Mouse (Mus musculus) frontal cortex, postnatal 25 days (tissue): Measurements from ENCODE around the gene Gm29133.

Source experiments
- DNase-seq, 2 experiments: peaks; one replicate each; pipeline ENCODE4 v3.0.0; 2022; ENCODE audit warnings: low spot score in 2 of 2

Gm29133 gene

GRCm38 (mm10) chr3:75747897-75748296 is at the start of gene Gm29133:
Gm29133 (plus strand) TSS chr3:75748197.
- no peak for DNase-seq

GRCm38 (mm10) chr3:75699088-75699487 is 48.9 kb upstream of the Gm29133 start:
- no peak for DNase-seq

- no peak for DNase-seq
Observed at GRCm38 (mm10) chr3:75701336-75701735, 46.7 kb upstream of the Gm29133 start.

GRCm38 (mm10) chr3:75706536-75706935 is 41.5 kb upstream of the Gm29133 start:
- no peak for DNase-seq

- no peak for DNase-seq
Observed at GRCm38 (mm10) chr3:75713678-75714295, 34.2 kb upstream of the Gm29133 start.

- no peak for DNase-seq
Observed at GRCm38 (mm10) chr3:75720663-75721062, 27.3 kb upstream of the Gm29133 start.

GRCm38 (mm10) chr3:75730982-75731600 is 16.9 kb upstream of the Gm29133 start:
- DNase-seq: no peak

GRCm38 (mm10) chr3:75743664-75744437 is 4.1 kb upstream of the Gm29133 start:
- no peak for DNase-seq

- no peak for DNase-seq
Observed at GRCm38 (mm10) chr3:75745343-75745742, 2.7 kb upstream of the Gm29133 start.

GRCm38 (mm10) chr3:75763351-75763750 is 15.4 kb downstream of the Gm29133 start:
- DNase-seq: no peak

- no peak for DNase-seq
Observed at GRCm38 (mm10) chr3:75774253-75774652, 26.3 kb downstream of the Gm29133 start.

- no peak for DNase-seq
Observed at GRCm38 (mm10) chr3:75808001-75808400, 60.0 kb downstream of the Gm29133 start.

GRCm38 (mm10) chr3:75823934-75824333 is 75.9 kb downstream of the Gm29133 start:
- DNase-seq: no peak

GRCm38 (mm10) chr3:75824458-75824857 is 76.5 kb downstream of the Gm29133 start:
- DNase-seq: no peak

- DNase-seq: no peak
Observed at GRCm38 (mm10) chr3:75834827-75835226, 86.8 kb downstream of the Gm29133 start.

GRCm38 (mm10) chr3:75835286-75835967 is 87.4 kb downstream of the Gm29133 start:
- DNase-seq: no peak
